Mouse (Mus musculus) forebrain, embryonic 16.5 days (tissue): ENCODE results near the gene Ampd1. TPM values are rescaled to one million over a fixed set of nuclear protein-coding genes. Genes with fewer than 3 reads are reported as not detected.

Experiments
- ATAC-seq: fragments of 200-750 bp; cut with Nextera tagmentation; 2 replicates; pipeline ENCODE4 v1.8.0; 2017; ENCODE audit warnings: mild to moderate bottlenecking, moderate library complexity
- H3K27ac ChIP-seq: fragments of 300-500 bp; sonication (generic); 2 replicates; pipeline ENCODE4 v1.5.1; 2014; ENCODE audit warnings: low read length, control low read depth
- H3K27me3 ChIP-seq: fragments of 300-500 bp; sonication (generic); replicated peaks from 2 replicates; pipeline ENCODE4 v1.6.1; 2014; ENCODE audit warnings: low read length; ENCODE audit not compliant: control insufficient read depth, insufficient read depth
- H3K36me3 ChIP-seq: fragments of 300-500 bp; sonication (generic); 2 replicates; pipeline ENCODE4 v1.6.1; 2014; ENCODE audit not compliant: control insufficient read depth, insufficient read depth
- H3K4me1 ChIP-seq: fragments of 300-500 bp; sonication (generic); replicated peaks from 2 replicates; pipeline ENCODE4 v1.6.1; 2014; ENCODE audit warnings: low read length; ENCODE audit not compliant: control insufficient read depth, insufficient read depth
- H3K4me2 ChIP-seq: fragments of 300-500 bp; sonication (generic); 2 replicates; pipeline ENCODE4 v1.6.1; 2014; ENCODE audit warnings: mild to moderate bottlenecking, low read length, control low read depth
- H3K4me3 ChIP-seq: fragments of 300-500 bp; sonication (generic); replicated peaks from 2 replicates; pipeline ENCODE4 v1.5.1; 2014; ENCODE audit warnings: mild to moderate bottlenecking, low read length, control low read depth
- H3K9ac ChIP-seq: fragments of 300-500 bp; sonication (generic); replicated peaks from 2 replicates; pipeline ENCODE4 v1.6.1; 2014; ENCODE audit warnings: low read depth, low read length, control low read depth
- H3K9me3 ChIP-seq: fragments of 300-500 bp; sonication (generic); 2 replicates; pipeline ENCODE4 v1.6.1; 2016; ENCODE audit warnings: low read length; ENCODE audit not compliant: control insufficient read depth
- WGBS: fragments of 180-500 bp; shearing (Covaris S2); extraction: QIAGEN DNeasy Blood & Tissue Kit; methylation state at CpG from one replicate; pipeline ENCODE4 v1.1.7; 2014; 5-methylcytosine and 5-hydroxymethylcytosine counted together
- polyA plus RNA-seq: library from polyadenylated mRNA; unstranded; fragments of >200 nt; fragmentation: Nextera tagmentation; extraction: Ambion mirVana; gene quantifications from 2 replicates; pipeline ENCODE4 v1.2.1, GENCODE M21; 2015

Ampd1 gene
- polyA plus RNA-seq, 1 experiment from 2014 or later = not detected

DNA sequence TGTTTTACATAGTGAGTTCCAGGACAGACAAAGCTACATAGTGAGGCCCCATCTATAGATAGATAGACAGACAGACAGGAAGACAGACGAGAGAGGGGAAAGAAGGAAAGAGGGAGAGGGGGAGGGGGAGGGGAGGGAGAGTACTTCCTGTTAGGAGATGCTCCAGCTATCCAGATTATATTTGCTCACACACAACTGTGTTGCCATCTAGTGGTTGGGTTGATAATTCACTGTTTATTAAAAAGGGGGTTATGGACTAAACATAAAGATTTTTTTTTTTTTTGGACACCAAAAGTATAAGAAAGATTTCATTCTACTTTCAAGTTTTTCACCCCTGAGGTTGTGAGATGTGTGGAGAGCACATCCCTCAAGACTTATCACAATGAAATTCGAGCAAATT is 26.9 kb downstream of the Ampd1 start:
- H3K36me3 ChIP-seq = no peaks in the 10 kb centered on the region
- peaks cover 12% of the 10 kb centered on the region; the same call in 1 of the 2 replicates for H3K27me3 ChIP-seq
- no peaks in the 10 kb centered on the region for H3K9me3 ChIP-seq
- no peak for ATAC-seq
- H3K4me1 ChIP-seq = peaks cover 12% of the 10 kb centered on the region
- H3K4me3 ChIP-seq = no peak overlapping the region
- H3K4me2 ChIP-seq = no peak overlapping the region
- WGBS = 74% methylated on average over 2 of the region's 2 CpGs
- no peak overlapping the region for H3K9ac ChIP-seq
- no peak overlapping the region for H3K27ac ChIP-seq

DNA sequence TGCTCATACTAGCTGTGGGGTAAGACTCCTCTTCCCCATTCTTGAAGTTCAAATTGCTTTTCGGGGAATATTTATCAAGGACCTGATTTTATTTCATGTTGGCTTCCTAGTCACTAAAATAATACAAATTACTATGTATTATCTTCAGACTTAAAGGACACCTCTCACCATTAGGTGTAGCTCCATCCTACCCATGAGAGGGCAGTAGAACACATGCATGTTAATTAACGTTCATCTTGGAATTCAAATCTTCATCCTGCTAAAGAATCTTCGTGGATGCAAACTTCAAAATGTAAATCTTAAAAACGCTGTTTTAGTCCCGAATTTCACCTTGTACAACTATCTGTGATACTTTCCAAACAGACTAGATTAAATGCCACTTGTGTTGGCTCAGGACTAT is 27.4 kb downstream of the Ampd1 start:
- no peak for ATAC-seq
- WGBS = 68% methylated on average over 5 of the region's 5 CpGs

DNA sequence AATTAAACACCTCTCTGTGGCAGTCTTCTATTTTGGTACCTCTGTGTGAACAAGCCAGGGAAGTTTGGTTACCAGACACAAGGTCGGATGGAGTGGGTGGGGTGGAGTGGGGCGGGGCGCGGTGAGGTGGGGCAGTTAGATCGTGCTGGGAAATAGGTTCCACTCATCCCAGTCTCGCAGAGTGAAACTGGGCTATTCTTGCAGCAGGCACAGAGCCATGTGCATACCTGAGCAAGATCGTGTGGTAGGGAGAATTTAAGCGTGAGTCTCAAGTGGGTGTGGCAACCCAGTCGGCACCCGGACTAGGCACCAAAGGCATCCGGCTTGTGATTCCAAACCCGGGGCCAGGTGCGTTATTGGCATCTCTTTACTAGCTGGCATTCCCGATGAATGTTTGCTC is 28.1 kb downstream of the Ampd1 start:
- Histone ChIP-seq H3K27me3 (peaks cover 12% of the 10 kb centered on the region; the same call in 1 of the 2 replicates), H3K9ac (peak overlapping the region; percentile 64), H3K36me3 (no peaks in the 10 kb centered on the region), H3K4me3 (peak overlapping the region; percentile 66), H3K9me3 (no peaks in the 10 kb centered on the region), H3K27ac (no peak overlapping the region), H3K4me1 (peaks cover 12% of the 10 kb centered on the region), H3K4me2 (peak overlapping the region; percentile 97)
- WGBS = under 1% methylated on average over 14 of the region's 14 CpGs
- peak; percentile 9 for ATAC-seq

More for the DNA sequence above, 27.4 kb downstream of the Ampd1 start:
- H3K9ac ChIP-seq = no peak overlapping the region
- no peak overlapping the region for H3K4me2 ChIP-seq
- H3K9me3 ChIP-seq = no peaks in the 10 kb centered on the region
- H3K4me3 ChIP-seq = no peak overlapping the region
- peaks cover 12% of the 10 kb centered on the region; the same call in 1 of the 2 replicates for H3K27me3 ChIP-seq
- H3K27ac ChIP-seq = no peak overlapping the region
- peaks cover 12% of the 10 kb centered on the region for H3K4me1 ChIP-seq
- no peaks in the 10 kb centered on the region for H3K36me3 ChIP-seq

DNA sequence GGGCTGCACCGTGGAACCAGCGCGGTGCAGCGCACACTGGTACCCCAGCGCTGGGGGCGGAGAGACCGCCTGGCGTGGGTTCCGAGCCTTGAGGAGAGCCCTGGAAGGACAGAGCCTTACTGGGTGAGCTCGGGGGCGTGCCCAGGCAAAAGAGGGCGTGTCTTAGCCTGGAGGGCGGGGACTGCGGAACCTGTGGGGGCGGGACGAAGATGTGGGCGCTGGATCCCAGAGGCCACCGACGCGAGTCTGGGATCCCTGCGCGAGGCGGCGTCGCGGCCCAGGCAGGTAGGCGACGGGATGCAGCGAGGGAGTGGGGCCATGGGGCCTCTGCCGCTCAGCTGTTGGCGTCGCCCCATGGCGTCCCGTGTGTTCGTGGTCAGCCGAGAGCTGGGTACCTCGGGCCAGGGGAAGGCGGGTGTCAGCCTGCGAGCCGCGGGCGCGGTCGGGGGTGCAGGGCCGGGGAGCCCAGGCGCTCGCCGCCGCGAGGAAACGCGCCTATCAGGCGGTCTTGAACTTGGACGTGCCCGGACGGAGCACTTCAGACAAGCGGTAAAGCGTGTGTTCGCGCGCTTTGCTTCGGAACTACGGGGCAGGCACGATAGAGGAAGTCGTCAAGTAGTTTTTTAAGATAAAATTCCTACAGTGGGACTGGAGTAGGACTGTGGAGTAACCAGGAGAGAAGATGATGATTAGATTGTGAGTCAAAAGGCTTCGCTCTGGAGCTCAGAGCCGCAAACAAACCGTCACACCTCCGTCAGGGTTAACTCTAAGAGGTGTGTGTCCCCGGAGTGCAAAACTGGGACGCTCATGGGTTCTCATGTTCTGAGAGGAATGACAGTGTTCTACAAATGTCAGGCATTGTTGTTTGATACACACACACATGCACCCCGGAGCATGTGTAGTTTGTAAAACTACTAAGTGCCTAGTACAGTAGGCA is 28.9 kb downstream of the Ampd1 start, which contains the start of gene Dennd2c:
Gene Dennd2c (plus strand): TSS at position 151 of the 937 bp plus-strand sequence.
- peak; percentile 94 for ATAC-seq
- Histone ChIP-seq H3K4me1 (peaks cover 12% of the 10 kb centered on the region), H3K9me3 (no peaks in the 10 kb centered on the region), H3K36me3 (no peaks in the 10 kb centered on the region), H3K4me2 (peak within 1 kb of the TSS; percentile 97), H3K9ac (peak within 1 kb of the TSS; percentile 64), H3K27ac (no peak within 1 kb of the TSS), H3K4me3 (peak within 1 kb of the TSS; percentile 66), H3K27me3 (peaks cover 12% of the 10 kb centered on the region; the same call in 1 of the 2 replicates)
- under 1% methylated on average over 71 of the region's 72 CpGs for WGBS

DNA sequence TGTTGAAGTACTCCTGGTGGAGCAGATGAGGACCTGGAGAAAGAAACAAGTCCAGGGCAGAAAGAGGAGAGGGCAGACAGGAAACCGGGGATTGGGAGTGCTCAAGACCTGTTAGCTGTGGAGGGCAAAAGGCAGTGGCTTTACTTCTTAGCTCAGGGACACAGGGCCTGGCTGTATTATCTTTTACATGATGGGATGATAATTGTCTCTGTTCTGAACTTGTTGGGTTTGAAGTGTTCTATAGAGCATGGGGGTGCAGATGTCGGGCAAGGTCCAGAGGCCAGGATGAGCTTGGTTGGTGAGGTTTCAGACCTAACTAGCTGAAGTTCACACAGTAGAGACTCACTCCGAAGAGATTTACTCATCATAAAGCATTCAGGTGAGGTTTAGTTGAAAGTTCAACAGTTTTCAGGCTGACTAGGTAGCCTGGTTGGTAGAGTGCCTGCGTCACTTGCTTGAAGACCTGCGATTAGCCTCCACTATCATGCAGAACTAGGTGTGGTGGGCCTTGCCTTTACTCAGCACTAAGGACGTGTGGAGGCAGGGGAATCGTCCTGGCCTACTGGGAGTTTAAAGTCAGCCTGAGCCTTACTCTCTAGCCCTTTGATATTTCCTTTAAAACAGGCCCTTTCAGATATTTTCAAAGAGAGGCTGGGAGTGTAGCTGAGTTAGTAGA is 33.9 kb downstream of the Ampd1 start:
- H3K36me3 ChIP-seq = no peaks in the 10 kb centered on the region
- 88% methylated on average over 7 of the region's 7 CpGs for WGBS
- no peaks in the 10 kb centered on the region for H3K9me3 ChIP-seq
- no peak overlapping the region for H3K27ac ChIP-seq
- peaks cover 4% of the 10 kb centered on the region for H3K4me1 ChIP-seq
- H3K4me3 ChIP-seq = no peak overlapping the region
- H3K4me2 ChIP-seq = no peak overlapping the region
- no peak for ATAC-seq
- H3K27me3 ChIP-seq = peaks cover 6% of the 10 kb centered on the region; the same call in 1 of the 2 replicates
- no peak overlapping the region for H3K9ac ChIP-seq

DNA sequence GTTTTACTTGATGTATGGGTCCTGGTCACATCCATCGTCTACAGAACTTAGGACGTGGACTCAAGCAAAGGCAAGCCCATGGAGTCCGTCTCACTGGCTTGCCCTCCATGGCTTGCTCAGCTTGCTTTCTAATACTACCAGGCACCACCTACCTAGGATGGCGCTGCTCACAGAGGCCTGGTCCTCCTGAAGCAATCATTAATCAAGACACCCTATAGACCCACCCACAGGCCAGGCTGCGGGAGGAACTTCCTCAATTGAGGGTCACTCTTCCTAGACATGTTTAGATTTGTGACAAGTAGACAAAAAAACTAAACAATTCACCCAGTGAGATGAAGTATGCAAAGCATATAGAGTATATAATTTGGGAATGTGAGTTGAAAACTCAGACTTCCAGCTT is 38.4 kb downstream of the Ampd1 start:
- H3K27me3 ChIP-seq = no peaks in the 10 kb centered on the region
- no peak overlapping the region for H3K4me2 ChIP-seq
- WGBS = 83% methylated on average over 5 of the region's 5 CpGs
- H3K9ac ChIP-seq = no peak overlapping the region
- ATAC-seq = no peak
- H3K36me3 ChIP-seq = no peaks in the 10 kb centered on the region
- H3K27ac ChIP-seq = no peak overlapping the region
- no peaks in the 10 kb centered on the region for H3K9me3 ChIP-seq
- H3K4me3 ChIP-seq = no peak overlapping the region
- no peaks in the 10 kb centered on the region for H3K4me1 ChIP-seq

DNA sequence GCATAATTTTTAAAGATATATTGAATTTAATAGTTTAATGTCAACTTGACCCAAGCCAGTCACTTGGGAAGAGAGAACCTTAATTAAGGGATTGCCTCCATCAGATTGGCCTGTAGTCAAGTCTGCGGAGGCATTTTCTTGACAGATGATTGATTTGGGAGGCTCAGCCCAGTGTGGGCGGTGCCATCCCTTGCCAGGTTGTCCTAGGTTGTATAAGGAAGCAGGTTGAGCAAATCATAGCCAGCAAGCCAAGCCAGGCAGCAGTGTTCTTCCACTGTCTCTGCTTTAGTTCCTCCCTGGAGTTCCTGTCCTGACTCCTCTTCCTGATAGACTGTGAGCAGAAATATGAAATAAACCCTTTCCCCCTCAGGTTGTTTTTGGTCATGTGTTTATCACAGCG is 49.8 kb downstream of the Ampd1 start:
- Histone ChIP-seq H3K4me1 (no peaks in the 10 kb centered on the region; the same call in 1 of the 2 replicates), H3K4me3 (no peak overlapping the region), H3K27ac (no peak overlapping the region), H3K9ac (no peak overlapping the region), H3K4me2 (no peak overlapping the region), H3K36me3 (no peaks in the 10 kb centered on the region), H3K9me3 (no peaks in the 10 kb centered on the region), H3K27me3 (no peaks in the 10 kb centered on the region)
- ATAC-seq = no peak
- 87% methylated on average over 3 of the region's 3 CpGs for WGBS

DNA sequence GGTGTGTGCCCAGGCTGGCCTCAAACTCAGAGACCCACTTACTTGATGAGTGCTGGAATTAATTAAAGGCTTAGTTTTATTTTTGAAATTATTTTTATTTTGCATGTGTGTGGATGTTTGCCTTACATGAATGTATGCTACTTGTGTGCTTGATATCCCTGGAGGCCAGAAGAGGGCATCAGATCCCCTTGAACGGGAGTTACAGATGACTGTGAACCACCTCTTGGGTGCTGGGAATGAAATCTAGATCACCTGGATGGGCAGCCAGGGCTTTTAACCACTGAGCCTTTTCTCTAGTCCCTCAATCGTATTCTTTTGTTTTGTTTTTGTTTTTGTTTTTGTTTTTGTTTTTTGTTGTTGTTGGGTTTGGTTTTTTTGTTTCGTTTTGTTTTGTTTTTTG is 52.3 kb downstream of the Ampd1 start:
- WGBS = 90% methylated on average over 3 of the region's 3 CpGs
- Histone ChIP-seq H3K27ac (no peak overlapping the region), H3K27me3 (no peaks in the 10 kb centered on the region), H3K4me3 (no peak overlapping the region), H3K36me3 (no peaks in the 10 kb centered on the region), H3K4me2 (no peak overlapping the region), H3K4me1 (peaks cover 4% of the 10 kb centered on the region; the same call in 1 of the 2 replicates), H3K9ac (no peak overlapping the region), H3K9me3 (no peaks in the 10 kb centered on the region)
- no peak for ATAC-seq

DNA sequence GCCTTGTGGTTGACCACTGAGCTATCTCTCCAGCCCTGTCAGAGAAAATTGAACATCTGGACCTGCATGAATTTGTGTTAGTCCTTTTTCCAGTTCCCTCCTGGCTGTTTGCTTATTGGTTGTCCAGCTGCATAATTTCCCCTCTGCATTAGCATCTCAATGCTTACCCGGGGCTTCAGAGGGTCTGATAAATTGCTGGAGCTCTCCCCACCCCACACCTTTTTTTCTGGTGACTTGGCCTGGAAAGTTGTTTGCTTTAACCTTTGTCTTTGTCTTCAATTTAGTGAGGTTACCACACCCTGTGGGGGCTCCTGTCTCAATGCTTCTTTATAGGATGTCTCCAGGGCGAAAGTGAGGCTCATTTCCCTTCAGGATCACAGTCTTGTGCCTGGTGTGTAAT is 53.4 kb downstream of the Ampd1 start:
- Histone ChIP-seq H3K9ac (no peak overlapping the region), H3K4me2 (no peak overlapping the region), H3K36me3 (no peaks in the 10 kb centered on the region), H3K27ac (no peak overlapping the region), H3K4me3 (no peak overlapping the region), H3K27me3 (no peaks in the 10 kb centered on the region), H3K9me3 (no peaks in the 10 kb centered on the region), H3K4me1 (peaks cover 4% of the 10 kb centered on the region; the same call in 1 of the 2 replicates)
- ATAC-seq = no peak
- 13% methylated on average over 2 of the region's 2 CpGs for WGBS
